In genomic region chr9:102033231-102033630, GRCm38 (mm10) we compare ENCODE assay signal across 17 mouse cellular contexts.
"Had no signal": no experiment of that assay in that cellular context is flagged by ENCODE, and none has a peak within 500 bp of the region (broad histone marks: within the 10 kb centered on the region; RNA-seq: fewer than 3 reads in every experiment).

No protein-coding gene starts in this region.

- H3K27ac ChIP-seq: kidney, postnatal 0 days; layer of hippocampus, adult 2 months; limb, embryonic 10.5 days; limb, embryonic 13.5 days; liver, embryonic 12.5 days; liver, embryonic 15.5 days; lung, embryonic 15.5 days; midbrain, embryonic 12.5 days had no signal

- H3K36me3 ChIP-seq: limb, embryonic 10.5 days; limb, embryonic 13.5 days; liver, embryonic 12.5 days; liver, embryonic 15.5 days; lung, embryonic 15.5 days; midbrain, embryonic 12.5 days had no signal

- ATAC-seq: liver, embryonic 12.5 days had no signal

- H3K9ac ChIP-seq: limb, embryonic 13.5 days; liver, embryonic 12.5 days; liver, embryonic 15.5 days; lung, embryonic 15.5 days; midbrain, embryonic 12.5 days had no signal

- H3K27me3 ChIP-seq: limb, embryonic 13.5 days; liver, embryonic 12.5 days; liver, embryonic 15.5 days; lung, embryonic 15.5 days; megakaryocyte, embryonic 14.5 days; midbrain, embryonic 12.5 days had no signal

- H3K9me3 ChIP-seq: limb, embryonic 10.5 days; limb, embryonic 13.5 days; liver, embryonic 12.5 days; liver, embryonic 15.5 days; lung, embryonic 15.5 days; midbrain, embryonic 12.5 days had no signal

- H3K4me2 ChIP-seq: limb, embryonic 13.5 days; liver, embryonic 12.5 days; liver, embryonic 15.5 days; lung, embryonic 15.5 days; midbrain, embryonic 12.5 days had no signal

- H3K4me1 ChIP-seq: limb, embryonic 10.5 days; limb, embryonic 13.5 days; liver, embryonic 12.5 days; liver, embryonic 15.5 days; lung, embryonic 15.5 days; megakaryocyte, embryonic 14.5 days had no signal

- H3K4me3 ChIP-seq: layer of hippocampus, adult 2 months; limb, embryonic 10.5 days; limb, embryonic 13.5 days; liver, embryonic 12.5 days; liver, embryonic 15.5 days; lung, embryonic 15.5 days; megakaryocyte, embryonic 14.5 days; midbrain, embryonic 12.5 days had no signal

- DNase-seq: kidney, postnatal 25 days; layer of hippocampus, adult 9-11 months; liver; lung, adult 18-20 months; lung, postnatal 10 days; lung, postnatal 36 days; thymus, adult 18-20 months; thymus, postnatal 36 days had no signal
